Mouse (Mus musculus) kidney, embryonic 15.5 days (tissue): Measurements from ENCODE around the gene Gm11549. TPM values are rescaled to one million over a fixed set of nuclear protein-coding genes. Genes with fewer than 3 reads are reported as not detected.

Experiments
- ATAC-seq: fragments of 200-750 bp; cut with Nextera tagmentation; replicated peaks from 2 replicates; pipeline ENCODE4 v1.8.0; 2017; ENCODE audit warnings: moderate TSS enrichment; ENCODE audit not compliant: low FRiP score
- H3K27ac ChIP-seq: fragments of 300-500 bp; sonication (generic); 2 replicates; pipeline ENCODE4 v1.5.1; 2015; ENCODE audit warnings: mild to moderate bottlenecking, inconsistent platforms
- H3K27me3 ChIP-seq: fragments of 300-500 bp; sonication (generic); 2 replicates; pipeline ENCODE4 v1.6.1; 2015; ENCODE audit warnings: inconsistent platforms
- H3K36me3 ChIP-seq: fragments of 300-500 bp; sonication (generic); 2 replicates; pipeline ENCODE4 v1.6.1; 2015; ENCODE audit warnings: inconsistent platforms
- H3K4me1 ChIP-seq: fragments of 300-500 bp; sonication (generic); 2 replicates; pipeline ENCODE4 v1.6.1; 2015; ENCODE audit warnings: inconsistent platforms
- H3K4me2 ChIP-seq: fragments of 300-500 bp; sonication (generic); 2 replicates; pipeline ENCODE4 v1.6.1; 2015; ENCODE audit warnings: moderate library complexity, mild to moderate bottlenecking, inconsistent platforms
- H3K4me3 ChIP-seq: fragments of 300-500 bp; sonication (generic); replicated peaks from 2 replicates; pipeline ENCODE4 v1.5.1; 2015; ENCODE audit warnings: mild to moderate bottlenecking, inconsistent platforms
- H3K9ac ChIP-seq: fragments of 300-500 bp; sonication (generic); 2 replicates; pipeline ENCODE4 v1.6.1; 2015; ENCODE audit warnings: mild to moderate bottlenecking, inconsistent platforms
- H3K9me3 ChIP-seq: fragments of 300-500 bp; sonication (generic); replicated peaks from 2 replicates; pipeline ENCODE4 v1.6.1; 2016; ENCODE audit warnings: inconsistent platforms
- WGBS: fragments of 180-500 bp; shearing (Covaris S2); methylation state at CpG from one replicate; pipeline ENCODE4 v1.1.7; 2015; ENCODE audit warnings: mixed read lengths; 5-methylcytosine and 5-hydroxymethylcytosine counted together
- polyA plus RNA-seq: library from polyadenylated mRNA; unstranded; fragments of >200 nt; fragmentation: Nextera tagmentation; extraction: Ambion mirVana; gene quantifications from 2 replicates; pipeline ENCODE4 v1.2.1, GENCODE M21; 2015

Gene Gm11549
- polyA plus RNA-seq = 0.05 TPM in 2 replicates

GRCm38 (mm10) chr3:36521073-36522060 lies at the start of gene Gm11549:
Gene Gm11549 (minus strand): TSS chr3:36521813.
- peak; percentile 69; the same call in 1 of the 2 replicates for ATAC-seq
- peaks cover 51% of the 10 kb centered on the region for H3K27me3 ChIP-seq
- peaks cover 10% of the 10 kb centered on the region; the same call in 1 of the 2 replicates for H3K4me1 ChIP-seq
- H3K9me3 ChIP-seq = no peaks in the 10 kb centered on the region
- peak within 1 kb of the TSS; percentile 5; the same call in 1 of the 2 replicates for H3K9ac ChIP-seq
- WGBS = 1% methylated on average over 51 of the region's 51 CpGs
- peak within 1 kb of the TSS; percentile 45 for H3K4me3 ChIP-seq
- H3K4me2 ChIP-seq = peak within 1 kb of the TSS; percentile 80
- H3K27ac ChIP-seq = no peak within 1 kb of the TSS
- H3K36me3 ChIP-seq = no peaks in the 10 kb centered on the region

GRCm38 (mm10) chr3:36569836-36570235 lies 48.2 kb upstream of the Gm11549 start:
- Histone ChIP-seq H3K4me3 (peak overlapping the region; percentile 68), H3K27ac (no peak overlapping the region), H3K4me1 (peaks cover 20% of the 10 kb centered on the region), H3K36me3 (peaks cover 57% of the 10 kb centered on the region), H3K27me3 (no peaks in the 10 kb centered on the region), H3K9ac (peak overlapping the region; percentile 21; the same call in 1 of the 2 replicates), H3K4me2 (peak overlapping the region; percentile 82), H3K9me3 (no peaks in the 10 kb centered on the region)
- 90% methylated on average over 5 of the region's 5 CpGs for WGBS
- no peak for ATAC-seq

- no peak overlapping the region for H3K27ac ChIP-seq
- H3K27me3 ChIP-seq = no peaks in the 10 kb centered on the region
- H3K4me2 ChIP-seq = no peak overlapping the region
- WGBS = 93% methylated on average over 3 of the region's 3 CpGs
- H3K4me3 ChIP-seq = no peak overlapping the region
- H3K36me3 ChIP-seq = peaks cover 95% of the 10 kb centered on the region
- H3K4me1 ChIP-seq = no peaks in the 10 kb centered on the region
- H3K9me3 ChIP-seq = no peaks in the 10 kb centered on the region
- H3K9ac ChIP-seq = no peak overlapping the region
- no peak for ATAC-seq
These were observed 42.1 kb upstream of the Gm11549 start for GRCm38 (mm10) chr3:36563666-36564065.

GRCm38 (mm10) chr3:36559606-36560005 lies 38.0 kb upstream of the Gm11549 start:
- WGBS = 85% methylated on average over 4 of the region's 4 CpGs
- Histone ChIP-seq H3K4me3 (no peak overlapping the region), H3K27me3 (no peaks in the 10 kb centered on the region), H3K9me3 (no peaks in the 10 kb centered on the region), H3K4me1 (no peaks in the 10 kb centered on the region), H3K4me2 (no peak overlapping the region), H3K9ac (no peak overlapping the region), H3K27ac (no peak overlapping the region), H3K36me3 (peaks cover 96% of the 10 kb centered on the region)
- no peak for ATAC-seq

GRCm38 (mm10) chr3:36557601-36558000 lies 36.0 kb upstream of the Gm11549 start:
- Histone ChIP-seq H3K4me1 (0 out of 2 replicates have a peak, but pooled peaks cover 6% of the 10 kb centered on the region), H3K27me3 (no peaks in the 10 kb centered on the region), H3K36me3 (peaks cover 85% of the 10 kb centered on the region), H3K4me3 (no peak overlapping the region), H3K9ac (no peak overlapping the region), H3K4me2 (no peak overlapping the region), H3K27ac (no peak overlapping the region), H3K9me3 (no peaks in the 10 kb centered on the region)
- 93% methylated on average over 1 of the region's 1 CpGs for WGBS
- no peak for ATAC-seq

GRCm38 (mm10) chr3:36552406-36553047 lies 30.9 kb upstream of the Gm11549 start, which contains the start of gene Exosc9:
Gene Exosc9 (plus strand): TSS chr3:36552606.
- Histone ChIP-seq H3K9ac (peak within 1 kb of the TSS; percentile 68), H3K36me3 (peaks cover 37% of the 10 kb centered on the region), H3K9me3 (no peaks in the 10 kb centered on the region), H3K27me3 (no peaks in the 10 kb centered on the region), H3K4me1 (peaks cover 15% of the 10 kb centered on the region), H3K4me2 (peak within 1 kb of the TSS; percentile 81), H3K4me3 (peak within 1 kb of the TSS; percentile 91), H3K27ac (peak within 1 kb of the TSS; percentile 41; the same call in 1 of the 2 replicates)
- under 1% methylated on average over 39 of the region's 39 CpGs for WGBS
- ATAC-seq = peak; percentile 97

GRCm38 (mm10) chr3:36551851-36552384 lies 30.3 kb upstream of the Gm11549 start:
- peak; percentile 7 for ATAC-seq
- Histone ChIP-seq H3K27ac (no peak overlapping the region), H3K4me3 (peak overlapping the region; percentile 91), H3K36me3 (peaks cover 31% of the 10 kb centered on the region), H3K9me3 (no peaks in the 10 kb centered on the region), H3K27me3 (no peaks in the 10 kb centered on the region), H3K9ac (peak overlapping the region; percentile 68), H3K4me1 (peaks cover 15% of the 10 kb centered on the region), H3K4me2 (peak overlapping the region; percentile 81)
- WGBS = 19% methylated on average over 12 of the region's 12 CpGs

GRCm38 (mm10) chr3:36551343-36551742 lies 29.7 kb upstream of the Gm11549 start:
- H3K4me1 ChIP-seq = peaks cover 15% of the 10 kb centered on the region
- peaks cover 25% of the 10 kb centered on the region for H3K36me3 ChIP-seq
- WGBS = 29% methylated on average over 9 of the region's 9 CpGs
- peak; percentile 49 for ATAC-seq
- no peaks in the 10 kb centered on the region for H3K27me3 ChIP-seq
- H3K4me3 ChIP-seq = peak overlapping the region; percentile 91
- no peaks in the 10 kb centered on the region for H3K9me3 ChIP-seq
- no peak overlapping the region for H3K27ac ChIP-seq
- no peak overlapping the region for H3K9ac ChIP-seq
- peak overlapping the region; percentile 81 for H3K4me2 ChIP-seq

GRCm38 (mm10) chr3:36544961-36545360 lies 23.3 kb upstream of the Gm11549 start:
- H3K9me3 ChIP-seq = no peaks in the 10 kb centered on the region
- no peak overlapping the region for H3K9ac ChIP-seq
- 79% methylated on average over 3 of the region's 3 CpGs for WGBS
- no peak overlapping the region for H3K4me3 ChIP-seq
- H3K4me2 ChIP-seq = no peak overlapping the region
- ATAC-seq = no peak
- no peaks in the 10 kb centered on the region for H3K4me1 ChIP-seq
- H3K27me3 ChIP-seq = no peaks in the 10 kb centered on the region
- no peaks in the 10 kb centered on the region for H3K36me3 ChIP-seq
- H3K27ac ChIP-seq = no peak overlapping the region

GRCm38 (mm10) chr3:36541399-36541798 lies 19.8 kb upstream of the Gm11549 start:
- Histone ChIP-seq H3K4me1 (no peaks in the 10 kb centered on the region), H3K36me3 (no peaks in the 10 kb centered on the region), H3K27me3 (no peaks in the 10 kb centered on the region), H3K4me2 (no peak overlapping the region), H3K9me3 (no peaks in the 10 kb centered on the region), H3K27ac (no peak overlapping the region), H3K9ac (no peak overlapping the region), H3K4me3 (no peak overlapping the region)
- WGBS = 93% methylated on average over 2 of the region's 2 CpGs
- ATAC-seq = no peak

- H3K4me1 ChIP-seq = no peaks in the 10 kb centered on the region
- H3K9me3 ChIP-seq = no peaks in the 10 kb centered on the region
- H3K9ac ChIP-seq = no peak overlapping the region
- H3K27ac ChIP-seq = no peak overlapping the region
- no peak for ATAC-seq
- H3K4me3 ChIP-seq = no peak overlapping the region
- 64% methylated on average over 2 of the region's 2 CpGs for WGBS
- no peak overlapping the region for H3K4me2 ChIP-seq
- no peaks in the 10 kb centered on the region for H3K27me3 ChIP-seq
- H3K36me3 ChIP-seq = no peaks in the 10 kb centered on the region
These were observed 19.1 kb upstream of the Gm11549 start for GRCm38 (mm10) chr3:36540756-36541155.
